Mouse (Mus musculus) hindbrain, postnatal 0 days (tissue): ENCODE data around the gene Hivep3. TPM values are rescaled to one million over a fixed set of nuclear protein-coding genes. Genes with fewer than 3 reads are reported as not detected.

ENCODE experiments used
- ATAC-seq: fragments of 200-750 bp; cut with Nextera tagmentation; 2 replicates; pipeline ENCODE4 v1.8.0; 2017; ENCODE audit warnings: mild to moderate bottlenecking, moderate TSS enrichment, moderate library complexity
- DNase-seq: peaks from one replicate; pipeline ENCODE4 v3.0.0-alpha.2; 2015; ENCODE audit warnings: low spot score
- H3K27ac ChIP-seq: fragments of 300-500 bp; sonication (generic); 2 replicates; pipeline ENCODE4 v1.5.1; 2014; ENCODE audit warnings: mild to moderate bottlenecking
- H3K27me3 ChIP-seq: fragments of 300-500 bp; sonication (generic); 2 replicates; pipeline ENCODE4 v1.6.1; 2014; ENCODE audit warnings: low read length, mixed read lengths; ENCODE audit not compliant: insufficient read depth
- H3K36me3 ChIP-seq: fragments of 300-500 bp; sonication (generic); 2 replicates; pipeline ENCODE4 v1.6.1; 2014; ENCODE audit warnings: low read length, mixed read lengths; ENCODE audit not compliant: insufficient read depth
- H3K4me1 ChIP-seq: fragments of 300-500 bp; sonication (generic); 2 replicates; pipeline ENCODE4 v1.6.1; 2014; ENCODE audit warnings: antibody characterized with exemption, low read length, mixed read lengths; ENCODE audit not compliant: insufficient read depth
- H3K4me2 ChIP-seq: fragments of 300-500 bp; sonication (generic); 2 replicates; pipeline ENCODE4 v1.6.1; 2014; ENCODE audit warnings: low read depth, mild to moderate bottlenecking, low read length, moderate library complexity, mixed read lengths
- H3K4me3 ChIP-seq: fragments of 300-500 bp; sonication (generic); 2 replicates; pipeline ENCODE4 v1.5.1; 2014; ENCODE audit warnings: low read length
- H3K9ac ChIP-seq: fragments of 300-500 bp; sonication (generic); replicated peaks from 2 replicates; pipeline ENCODE4 v1.6.1; 2014; ENCODE audit warnings: mild to moderate bottlenecking, low read length, moderate library complexity, mixed read lengths
- H3K9me3 ChIP-seq: fragments of 300-500 bp; sonication (generic); 2 replicates; pipeline ENCODE4 v1.6.1; 2016; ENCODE audit warnings: low read length, mixed read lengths
- CTCF ChIP-seq: IDR thresholded peaks from 2 replicates; pipeline ENCODE4 v1.5.1; 2016; ENCODE audit warnings: antibody characterized with exemption, control low read depth, low read depth
- WGBS: fragments of 180-500 bp; shearing (Covaris S2); extraction: QIAGEN DNeasy Blood & Tissue Kit; methylation state at CpG from one replicate; pipeline ENCODE4 v1.1.7; 2014; 5-methylcytosine and 5-hydroxymethylcytosine counted together
- polyA plus RNA-seq: library from polyadenylated mRNA; unstranded; fragments of >200 nt; fragmentation: Nextera tagmentation; extraction: Ambion mirVana; gene quantifications from 2 replicates; pipeline ENCODE4 v1.2.1, GENCODE M21; 2015
- total RNA-seq: library from RNA; depleted of rRNA; stranded (reverse); fragments of >200 nt; gene quantifications from 2 replicates; pipeline ENCODE4 v1.2.3, GENCODE M21; 2014

The Hivep3 gene
- total and polyA plus RNA-seq, 2 experiments from 2014 or later = 11.0 to 15.1 TPM

- Histone ChIP-seq H3K36me3 (no peaks in the 10 kb centered on the region), H3K27me3 (no peaks in the 10 kb centered on the region), H3K4me2 (no peak overlapping the region), H3K4me3 (no peak overlapping the region), H3K9me3 (no peaks in the 10 kb centered on the region), H3K4me1 (no peaks in the 10 kb centered on the region), H3K27ac (no peak overlapping the region), H3K9ac (no peak overlapping the region)
- 69% methylated on average over 8 of the region's 8 CpGs for WGBS
- ATAC-seq (no peak), DNase-seq (no peak)
- no peak for TF ChIP-seq CTCF
Observed at GRCm38 (mm10) chr4:120162586-120162985, 429.0 kb downstream of the Hivep3 start.

GRCm38 (mm10) chr4:120163242-120163641 lies 429.7 kb downstream of the Hivep3 start:
- 21% methylated on average over 11 of the region's 11 CpGs for WGBS
- H3K4me1 ChIP-seq = no peaks in the 10 kb centered on the region
- H3K4me3 ChIP-seq = no peak overlapping the region
- H3K4me2 ChIP-seq = no peak overlapping the region
- no peak overlapping the region for H3K27ac ChIP-seq
- TF ChIP-seq CTCF = no peak
- H3K9me3 ChIP-seq = no peaks in the 10 kb centered on the region
- no peaks in the 10 kb centered on the region for H3K36me3 ChIP-seq
- no peaks in the 10 kb centered on the region for H3K27me3 ChIP-seq
- DNase-seq = peak; percentile 60
- H3K9ac ChIP-seq = no peak overlapping the region
- peak; percentile 42; the same call in 1 of the 2 replicates for ATAC-seq

- ATAC-seq = no peak
- Histone ChIP-seq H3K4me3 (no peak overlapping the region), H3K9me3 (no peaks in the 10 kb centered on the region), H3K27ac (no peak overlapping the region), H3K36me3 (no peaks in the 10 kb centered on the region), H3K27me3 (no peaks in the 10 kb centered on the region), H3K4me2 (no peak overlapping the region), H3K9ac (no peak overlapping the region), H3K4me1 (no peaks in the 10 kb centered on the region)
- 61% methylated on average over 5 of the region's 5 CpGs for WGBS
- DNase-seq = no peak
- TF ChIP-seq CTCF = no peak
Observed at GRCm38 (mm10) chr4:120164316-120164715, 430.7 kb downstream of the Hivep3 start.

GRCm38 (mm10) chr4:120167778-120168177 lies 434.2 kb downstream of the Hivep3 start:
- WGBS = 87% methylated on average over 6 of the region's 6 CpGs
- H3K27me3 ChIP-seq = no peaks in the 10 kb centered on the region
- DNase-seq (no peak), ATAC-seq (no peak)
- no peak overlapping the region for H3K4me3 ChIP-seq
- H3K9me3 ChIP-seq = no peaks in the 10 kb centered on the region
- no peaks in the 10 kb centered on the region for H3K36me3 ChIP-seq
- no peaks in the 10 kb centered on the region for H3K4me1 ChIP-seq
- no peak overlapping the region for H3K4me2 ChIP-seq
- H3K9ac ChIP-seq = no peak overlapping the region
- H3K27ac ChIP-seq = no peak overlapping the region
- no peak for TF ChIP-seq CTCF

GRCm38 (mm10) chr4:120168346-120168745 lies 434.8 kb downstream of the Hivep3 start:
- TF ChIP-seq CTCF = no peak
- DNase-seq = peak; percentile 56
- Histone ChIP-seq H3K9me3 (no peaks in the 10 kb centered on the region), H3K27me3 (no peaks in the 10 kb centered on the region), H3K27ac (no peak overlapping the region), H3K9ac (no peak overlapping the region), H3K36me3 (no peaks in the 10 kb centered on the region), H3K4me2 (no peak overlapping the region), H3K4me3 (no peak overlapping the region), H3K4me1 (no peaks in the 10 kb centered on the region)
- no peak for ATAC-seq
- 64% methylated on average over 4 of the region's 4 CpGs for WGBS

GRCm38 (mm10) chr4:120170387-120170936 lies 436.9 kb downstream of the Hivep3 start:
- Histone ChIP-seq H3K36me3 (no peaks in the 10 kb centered on the region), H3K9ac (no peak overlapping the region), H3K27ac (no peak overlapping the region), H3K4me1 (no peaks in the 10 kb centered on the region), H3K4me2 (no peak overlapping the region), H3K4me3 (no peak overlapping the region), H3K27me3 (no peaks in the 10 kb centered on the region), H3K9me3 (no peaks in the 10 kb centered on the region)
- ATAC-seq (no peak), DNase-seq (no peak)
- TF ChIP-seq CTCF = no peak
- WGBS = 62% methylated on average over 9 of the region's 9 CpGs

GRCm38 (mm10) chr4:120172050-120172684 lies 438.6 kb downstream of the Hivep3 start:
- Histone ChIP-seq H3K4me3 (no peak overlapping the region), H3K4me1 (no peaks in the 10 kb centered on the region), H3K27ac (no peak overlapping the region), H3K27me3 (no peaks in the 10 kb centered on the region), H3K4me2 (no peak overlapping the region), H3K9me3 (no peaks in the 10 kb centered on the region), H3K36me3 (no peaks in the 10 kb centered on the region), H3K9ac (no peak overlapping the region)
- no peak for TF ChIP-seq CTCF
- peak; percentile 75 for DNase-seq
- WGBS = 12% methylated on average over 7 of the region's 7 CpGs
- peak; percentile 79 for ATAC-seq
